7 mouse cellular contexts compared by ENCODE assay signal in genomic region chr12:78226519-78226875, GRCm38 (mm10). TPM values are rescaled to one million over a fixed set of nuclear protein-coding genes. Genes with fewer than 3 reads are reported as not detected.
DNase-seq lines count a peak whose midpoint lies in the region; ATAC-seq and TF ChIP-seq lines count a peak whose summit lies in the region.

No protein-coding gene starts in this region.

- peak overlapping the region; percentile 72 for H3K4me2 ChIP-seq in forebrain, embryonic 12.5 days

- under 1% methylated on average over 42 of the region's 48 CpGs for WGBS in forebrain, embryonic 12.5 days
- under 1% methylated on average over 48 of the region's 48 CpGs for WGBS in lung, adult 2 months

- H3K4me3 ChIP-seq in brown adipose tissue, adult 24 weeks (ENCODE audit: insufficient read depth, low read depth, low read length) = peak overlapping the region; percentile 92
- H3K4me3 ChIP-seq in forebrain, embryonic 12.5 days (replicated peaks) = peak overlapping the region; percentile 57
- peak overlapping the region; percentile 75 for H3K4me3 ChIP-seq in lung, adult 2 months (replicated peaks; ENCODE audit: extremely low read depth, low read depth, low read length)

- peak; percentile 24; the same call in 1 of the 2 replicates for TF ChIP-seq POLR2A in lung, adult 2 months (IDR thresholded peaks at IDR 0.05; ENCODE audit: borderline replicate concordance, extremely low read depth, low read depth, low read length)

- H3K4me1 ChIP-seq in brown adipose tissue, adult 24 weeks (ENCODE audit: control insufficient read depth, insufficient read depth, insufficient read length, low read length) = no peaks in the 10 kb centered on the region; the same call in 1 of the 2 replicates
- peaks cover 7% of the 10 kb centered on the region for H3K4me1 ChIP-seq in forebrain, embryonic 12.5 days
- H3K4me1 ChIP-seq in lung, adult 2 months (ENCODE audit: control insufficient read depth, insufficient read depth, low read length) = no peaks in the 10 kb centered on the region; the same call in 1 of the 2 replicates

- peak; percentile 97 for DNase-seq in Muller cell, postnatal 12 days (ENCODE audit: inconsistent ontology term)
- DNase-seq in heart, postnatal 4 days = peak; percentile 89
- DNase-seq in layer of hippocampus, adult 8-10 months (ENCODE audit: low spot score in 2 of 2) = peak; percentile 74 to 81
- DNase-seq in lung, adult 2 months = no peak
- DNase-seq in ovary, postnatal 10 days (ENCODE audit: low spot score) = peak; percentile 75

- ATAC-seq in forebrain, embryonic 12.5 days (ENCODE audit: low FRiP score) = peak; percentile 86

- TF ChIP-seq CTCF in lung, adult 2 months (IDR thresholded peaks at IDR 0.05; ENCODE audit: insufficient read depth, low read length) = no peak

- H3K9me3 ChIP-seq in forebrain, embryonic 12.5 days = no peaks in the 10 kb centered on the region

- H3K27me3 ChIP-seq in forebrain, embryonic 12.5 days = no peaks in the 10 kb centered on the region

- peak overlapping the region; percentile 68 for H3K27ac ChIP-seq in brown adipose tissue, adult 24 weeks (replicated peaks; ENCODE audit: low read depth, low read length)
- H3K27ac ChIP-seq in forebrain, embryonic 12.5 days = peak overlapping the region; percentile 99

- H3K9ac ChIP-seq in forebrain, embryonic 12.5 days = peak overlapping the region; percentile 65

- H3K36me3 ChIP-seq in forebrain, embryonic 12.5 days (replicated peaks) = no peaks in the 10 kb centered on the region

RNA-seq across cellular contexts. Expression of gene Gphn, which starts 0.3 kb away (rescaled TPM):
- polyA plus RNA-seq in brown adipose tissue, adult 24 weeks (2012; ENCODE audit: insufficient read depth, insufficient read length, missing spikeins) = 27.0 and 28.8 TPM in 2 replicates
- 18.4 and 20.3 TPM in 2 replicates for polyA plus RNA-seq in forebrain, embryonic 12.5 days (2016; fragmentation: Nextera tagmentation; extraction: Ambion mirVana)
- 10 to 100 TPM; 22.7 to 23.3 TPM for total RNA-seq in heart, postnatal 4 days (2021)
- total RNA-seq in layer of hippocampus, adult 8-10 months (2022) = 10 to 100 TPM; 58.3 to 68.6 (median 67.5) TPM
- 9.8 and 12.7 TPM in 2 replicates for polyA plus RNA-seq in lung, adult 2 months (2012; rRNA removed)

RNA-seq across cellular contexts. Expression of gene Gm6657, which starts 32.5 kb away (rescaled TPM):
- polyA plus RNA-seq in brown adipose tissue, adult 24 weeks (2012; ENCODE audit: insufficient read depth, insufficient read length, missing spikeins) = not detected in 2 replicates
- not detected in 2 replicates for polyA plus RNA-seq in forebrain, embryonic 12.5 days (2016; fragmentation: Nextera tagmentation; extraction: Ambion mirVana)
- total RNA-seq in heart, postnatal 4 days (2021) = not detected
- not detected for total RNA-seq in layer of hippocampus, adult 8-10 months (2022)
- not detected in 2 replicates for polyA plus RNA-seq in lung, adult 2 months (2012; rRNA removed)
